Mouse (Mus musculus) ES-Bruce4 (cell line): ENCODE data around the gene Shisa2. TPM values are rescaled to one million over a fixed set of nuclear protein-coding genes. Genes with fewer than 3 reads are reported as not detected.
A peak's percentile ranks its signal among the peaks of the same experiment; 100 is the strongest.

Experiments used
- H3K27ac ChIP-seq: 2 replicates; pipeline ENCODE4 v1.5.1; 2012; ENCODE audit warnings: low read length, inconsistent platforms; ENCODE audit not compliant: insufficient read depth
- H3K27me3 ChIP-seq: 2 replicates; pipeline ENCODE4 v1.6.1; 2012; ENCODE audit warnings: mild to moderate bottlenecking, low read length, inconsistent platforms; ENCODE audit not compliant: control insufficient read depth, poor library complexity, insufficient read depth, severe bottlenecking
- H3K36me3 ChIP-seq: 2 replicates; pipeline ENCODE4 v1.6.1; 2012; ENCODE audit warnings: inconsistent platforms, mild to moderate bottlenecking, low read length, moderate library complexity; ENCODE audit not compliant: control insufficient read depth, poor library complexity, insufficient read depth, severe bottlenecking
- H3K4me1 ChIP-seq: one replicate; pipeline ENCODE4 v1.8.1; 2011; ENCODE audit warnings: low read length; ENCODE audit not compliant: control insufficient read depth, insufficient read depth
- H3K4me3 ChIP-seq: 2 replicates; pipeline ENCODE4 v1.5.1; 2011; ENCODE audit warnings: low read depth, mild to moderate bottlenecking, low read length
- H3K9ac ChIP-seq: 2 replicates; pipeline ENCODE4 v1.6.1; 2012; ENCODE audit warnings: low read depth, mild to moderate bottlenecking, inconsistent platforms; ENCODE audit not compliant: poor library complexity, severe bottlenecking
- H3K9me3 ChIP-seq: replicated peaks from 2 replicates; pipeline ENCODE4 v1.6.1; 2012; ENCODE audit warnings: mild to moderate bottlenecking, low read length, inconsistent platforms; ENCODE audit not compliant: control insufficient read depth, poor library complexity, insufficient read depth, severe bottlenecking
- CTCF ChIP-seq: IDR thresholded peaks from one replicate; pipeline ENCODE4 v1.8.1; 2011; ENCODE audit warnings: low read depth, low read length
- EP300 ChIP-seq: IDR thresholded peaks from 2 replicates; pipeline ENCODE4 v1.6.1; 2011; ENCODE audit warnings: low read depth, low read length; ENCODE audit not compliant: insufficient read depth
- POLR2A ChIP-seq: IDR thresholded peaks from one replicate; pipeline ENCODE4 v1.8.1; 2011; ENCODE audit warnings: low read length; ENCODE audit not compliant: insufficient read depth
- polyA plus RNA-seq: library from polyadenylated mRNA; stranded (reverse); fragments of >200 nt; gene quantifications from 2 replicates; pipeline ENCODE4 v1.2.4, GENCODE M21; 2011; ENCODE audit warnings: low read depth; ENCODE audit not compliant: missing spikeins, insufficient read depth, insufficient read length

Gene Shisa2
- polyA plus RNA-seq, 1 experiment, result 2.5 TPM

- no peaks in the 10 kb centered on the region for H3K27me3 ChIP-seq
- peak within 1 kb of the TSS; percentile 37 for H3K9ac ChIP-seq
- no peak within 1 kb of the TSS for H3K27ac ChIP-seq
- H3K36me3 ChIP-seq, result peaks cover 3% of the 10 kb centered on the region; the same call in 1 of the 2 replicates
- H3K4me3 ChIP-seq, result peak within 1 kb of the TSS; percentile 96
- no peaks in the 10 kb centered on the region for H3K9me3 ChIP-seq
- no peaks in the 10 kb centered on the region for H3K4me1 ChIP-seq
- TF ChIP-seq EP300 (no peak), CTCF (no peak), POLR2A (peak; percentile 65)
These were observed 27.5 kb upstream of the Shisa2 start, which contains the start of gene Cdadc1 for GRCm38 (mm10) chr14:59597398-59598259. Gene Cdadc1 (minus strand): TSS chr14:59597959.

- Histone ChIP-seq H3K27me3 (no peaks in the 10 kb centered on the region), H3K4me3 (peak overlapping the region; percentile 96), H3K36me3 (peaks cover 3% of the 10 kb centered on the region; the same call in 1 of the 2 replicates), H3K27ac (no peak overlapping the region), H3K4me1 (no peaks in the 10 kb centered on the region), H3K9me3 (no peaks in the 10 kb centered on the region), H3K9ac (peak overlapping the region; percentile 37)
- TF ChIP-seq CTCF, result no peak
- no peak for TF ChIP-seq POLR2A
- TF ChIP-seq EP300, result no peak
These were observed 26.9 kb upstream of the Shisa2 start for GRCm38 (mm10) chr14:59598260-59598627.

DNA sequence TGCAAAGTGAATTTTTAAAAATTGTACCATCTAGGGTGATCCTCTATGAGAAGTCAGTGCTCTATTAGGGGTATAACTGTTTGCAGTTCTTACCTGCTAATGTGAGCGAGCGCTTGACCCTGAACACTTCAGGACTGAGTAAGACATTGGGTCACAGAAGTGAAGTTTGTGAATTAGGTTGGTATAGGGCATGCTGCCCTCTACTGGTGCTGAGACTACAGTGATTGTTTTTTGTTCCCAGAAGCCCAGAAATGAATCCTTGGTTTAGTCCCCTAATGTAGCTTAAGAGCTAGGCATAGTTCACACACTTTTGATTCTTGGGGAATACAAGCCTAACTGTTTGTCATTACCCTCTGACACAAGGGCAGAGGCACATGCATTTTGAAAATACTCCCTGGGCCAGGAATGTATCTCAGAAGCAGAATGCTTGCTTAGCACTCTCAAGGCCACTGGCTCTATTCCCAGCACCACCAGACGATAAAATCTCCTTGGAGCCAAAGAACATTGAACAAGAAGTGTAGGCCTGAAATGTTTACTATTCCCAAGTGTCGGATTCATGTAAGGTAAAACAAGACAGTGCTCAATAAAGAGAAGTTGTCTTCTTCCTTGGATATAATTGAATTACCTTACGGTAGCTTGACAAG is 21.0 kb upstream of the Shisa2 start:
- no peak overlapping the region for H3K27ac ChIP-seq
- H3K4me1 ChIP-seq, result no peaks in the 10 kb centered on the region
- no peaks in the 10 kb centered on the region for H3K9me3 ChIP-seq
- no peaks in the 10 kb centered on the region for H3K36me3 ChIP-seq
- no peak overlapping the region for H3K9ac ChIP-seq
- no peak overlapping the region for H3K4me3 ChIP-seq
- no peaks in the 10 kb centered on the region for H3K27me3 ChIP-seq
- TF ChIP-seq POLR2A, result no peak
- TF ChIP-seq CTCF, result no peak
- no peak for TF ChIP-seq EP300

GRCm38 (mm10) chr14:59605671-59606353 is 19.3 kb upstream of the Shisa2 start:
- H3K9me3 ChIP-seq, result no peaks in the 10 kb centered on the region
- no peaks in the 10 kb centered on the region for H3K4me1 ChIP-seq
- no peaks in the 10 kb centered on the region for H3K36me3 ChIP-seq
- no peak overlapping the region for H3K9ac ChIP-seq
- peak; percentile 38 for TF ChIP-seq CTCF
- no peak for TF ChIP-seq POLR2A
- no peak overlapping the region for H3K27ac ChIP-seq
- no peak overlapping the region for H3K4me3 ChIP-seq
- H3K27me3 ChIP-seq, result no peaks in the 10 kb centered on the region

GRCm38 (mm10) chr14:59607021-59607420 is 18.1 kb upstream of the Shisa2 start:
- Histone ChIP-seq H3K36me3 (no peaks in the 10 kb centered on the region), H3K27me3 (no peaks in the 10 kb centered on the region), H3K4me3 (no peak overlapping the region), H3K9me3 (no peaks in the 10 kb centered on the region), H3K9ac (no peak overlapping the region), H3K27ac (no peak overlapping the region), H3K4me1 (no peaks in the 10 kb centered on the region)
- no peak for TF ChIP-seq POLR2A
- no peak for TF ChIP-seq EP300
- no peak for TF ChIP-seq CTCF
